Mouse (Mus musculus) megakaryocyte, embryonic 14.5 days (primary cell): Measurements from ENCODE around the gene Stk39. TPM values are rescaled to one million over a fixed set of nuclear protein-coding genes. Genes with fewer than 3 reads are reported as not detected.

Source experiments
- H3K27me3 ChIP-seq: replicated peaks from 2 replicates; pipeline ENCODE3; 2012; ENCODE audit warnings: inconsistent platforms
- H3K36me3 ChIP-seq: replicated peaks from 2 replicates; pipeline ENCODE3; 2012; ENCODE audit warnings: low read length, inconsistent platforms, mixed read lengths
- H3K4me1 ChIP-seq: 2 replicates; pipeline ENCODE4 v1.6.1; 2012; ENCODE audit warnings: inconsistent platforms
- H3K4me3 ChIP-seq: replicated peaks from 2 replicates; pipeline ENCODE3; 2012; ENCODE audit warnings: moderate library complexity, mild to moderate bottlenecking, inconsistent platforms
- H3K9me3 ChIP-seq: 2 replicates; pipeline ENCODE4 v1.6.1; 2012; ENCODE audit warnings: inconsistent platforms
- FLI1 ChIP-seq: IDR thresholded peaks from 2 replicates; pipeline ENCODE4 v1.6.1; 2012; ENCODE audit warnings: low read length, inconsistent platforms, mixed read lengths
- GATA1 ChIP-seq: IDR thresholded peaks from 3 replicates; pipeline ENCODE4 v1.6.1; 2012; ENCODE audit warnings: mixed read lengths, low read length, inconsistent platforms, borderline replicate concordance
- polyA plus RNA-seq: library from polyadenylated mRNA; stranded (reverse); fragments of >175 nt; gene quantifications from 2 replicates; pipeline ENCODE4 v1.2.3, GENCODE M21; 2012; ENCODE audit warnings: low replicate concordance; ENCODE audit not compliant: insufficient read depth

Stk39 gene
- polyA plus RNA-seq, 1 experiment = 0.95 TPM

- TF ChIP-seq GATA1 (no peak), FLI1 (no peak)
- Histone ChIP-seq H3K27me3 (no peaks in the 10 kb centered on the region), H3K9me3 (no peaks in the 10 kb centered on the region)
Observed at GRCm38 (mm10) chr2:68364181-68364900, 107.7 kb downstream of the Stk39 start.

GRCm38 (mm10) chr2:68363159-68363558 lies 108.9 kb downstream of the Stk39 start:
- H3K27me3 ChIP-seq = no peaks in the 10 kb centered on the region
- no peak for TF ChIP-seq FLI1
- no peak for TF ChIP-seq GATA1
- H3K4me1 ChIP-seq = no peaks in the 10 kb centered on the region
- H3K4me3 ChIP-seq = no peak overlapping the region
- no peaks in the 10 kb centered on the region for H3K36me3 ChIP-seq
- H3K9me3 ChIP-seq = no peaks in the 10 kb centered on the region

More at GRCm38 (mm10) chr2:68364181-68364900, 107.7 kb downstream of the Stk39 start:
- H3K4me3 ChIP-seq = no peak overlapping the region
- no peaks in the 10 kb centered on the region for H3K4me1 ChIP-seq
- H3K36me3 ChIP-seq = no peaks in the 10 kb centered on the region

GRCm38 (mm10) chr2:68361701-68362100 lies 110.4 kb downstream of the Stk39 start:
- Histone ChIP-seq H3K4me3 (no peak overlapping the region), H3K27me3 (no peaks in the 10 kb centered on the region), H3K4me1 (no peaks in the 10 kb centered on the region), H3K9me3 (no peaks in the 10 kb centered on the region), H3K36me3 (no peaks in the 10 kb centered on the region)
- TF ChIP-seq GATA1 (no peak), FLI1 (no peak)

GRCm38 (mm10) chr2:68350621-68351020 lies 121.4 kb downstream of the Stk39 start:
- no peak overlapping the region for H3K4me3 ChIP-seq
- H3K36me3 ChIP-seq = no peaks in the 10 kb centered on the region
- TF ChIP-seq GATA1 = no peak
- no peak for TF ChIP-seq FLI1
- peaks cover 8% of the 10 kb centered on the region; the same call in 1 of the 2 replicates for H3K4me1 ChIP-seq
- H3K27me3 ChIP-seq = peaks cover 5% of the 10 kb centered on the region
- no peaks in the 10 kb centered on the region for H3K9me3 ChIP-seq

- peaks cover 8% of the 10 kb centered on the region; the same call in 1 of the 2 replicates for H3K4me1 ChIP-seq
- no peaks in the 10 kb centered on the region for H3K36me3 ChIP-seq
- TF ChIP-seq GATA1 = no peak
- TF ChIP-seq FLI1 = no peak
- peak overlapping the region; percentile 38 for H3K4me3 ChIP-seq
- peaks cover 5% of the 10 kb centered on the region for H3K27me3 ChIP-seq
- H3K9me3 ChIP-seq = no peaks in the 10 kb centered on the region
Observed at GRCm38 (mm10) chr2:68349593-68350383, 122.3 kb downstream of the Stk39 start.

- no peak for TF ChIP-seq GATA1
- TF ChIP-seq FLI1 = no peak
- Histone ChIP-seq H3K4me1 (peaks cover 8% of the 10 kb centered on the region; the same call in 1 of the 2 replicates), H3K4me3 (no peak overlapping the region), H3K9me3 (no peaks in the 10 kb centered on the region), H3K27me3 (peaks cover 5% of the 10 kb centered on the region), H3K36me3 (no peaks in the 10 kb centered on the region)
Observed at GRCm38 (mm10) chr2:68348966-68349365, 123.1 kb downstream of the Stk39 start.

- H3K36me3 ChIP-seq = no peaks in the 10 kb centered on the region
- TF ChIP-seq FLI1 (no peak), GATA1 (no peak)
- H3K4me3 ChIP-seq = no peak overlapping the region
- H3K9me3 ChIP-seq = 0 out of 2 replicates have a peak, but pooled peaks cover 7% of the 10 kb centered on the region
- peaks cover 2% of the 10 kb centered on the region for H3K27me3 ChIP-seq
- H3K4me1 ChIP-seq = peaks cover 8% of the 10 kb centered on the region; the same call in 1 of the 2 replicates
Observed at GRCm38 (mm10) chr2:68346606-68347237, 125.3 kb downstream of the Stk39 start.

- Histone ChIP-seq H3K36me3 (no peaks in the 10 kb centered on the region), H3K4me3 (no peak overlapping the region), H3K9me3 (0 out of 2 replicates have a peak, but pooled peaks cover 7% of the 10 kb centered on the region), H3K4me1 (peaks cover 8% of the 10 kb centered on the region; the same call in 1 of the 2 replicates), H3K27me3 (peaks cover 2% of the 10 kb centered on the region)
- no peak for TF ChIP-seq FLI1
- TF ChIP-seq GATA1 = no peak
Observed at GRCm38 (mm10) chr2:68345269-68345668, 126.8 kb downstream of the Stk39 start.

- H3K36me3 ChIP-seq = no peaks in the 10 kb centered on the region
- H3K9me3 ChIP-seq = 0 out of 2 replicates have a peak, but pooled peaks cover 7% of the 10 kb centered on the region
- TF ChIP-seq GATA1 = no peak
- no peak for TF ChIP-seq FLI1
- peaks cover 2% of the 10 kb centered on the region for H3K27me3 ChIP-seq
- H3K4me1 ChIP-seq = no peaks in the 10 kb centered on the region
- H3K4me3 ChIP-seq = no peak overlapping the region
Observed at GRCm38 (mm10) chr2:68343751-68344150, 128.3 kb downstream of the Stk39 start.

- no peaks in the 10 kb centered on the region for H3K36me3 ChIP-seq
- H3K9me3 ChIP-seq = 0 out of 2 replicates have a peak, but pooled peaks cover 7% of the 10 kb centered on the region
- H3K27me3 ChIP-seq = no peaks in the 10 kb centered on the region
- no peaks in the 10 kb centered on the region for H3K4me1 ChIP-seq
- TF ChIP-seq FLI1 = no peak
- TF ChIP-seq GATA1 = no peak
- H3K4me3 ChIP-seq = no peak overlapping the region
Observed at GRCm38 (mm10) chr2:68342122-68342646, 129.9 kb downstream of the Stk39 start.
